Mouse (Mus musculus) hindbrain, embryonic 12.5 days (tissue): ENCODE data around the gene F5. TPM values are rescaled to one million over a fixed set of nuclear protein-coding genes. Genes with fewer than 3 reads are reported as not detected.

ENCODE experiments used
- ATAC-seq: fragments of 200-750 bp; cut with Nextera tagmentation; 2 replicates; pipeline ENCODE4 v1.8.0; 2017; ENCODE audit warnings: moderate TSS enrichment; ENCODE audit not compliant: low FRiP score
- H3K27ac ChIP-seq: fragments of 300-500 bp; sonication (generic); 2 replicates; pipeline ENCODE4 v1.5.1; 2016; ENCODE audit warnings: mild to moderate bottlenecking
- H3K27me3 ChIP-seq: fragments of 300-500 bp; sonication (generic); 2 replicates; pipeline ENCODE4 v1.6.1; 2016; ENCODE audit warnings: mild to moderate bottlenecking
- H3K36me3 ChIP-seq: fragments of 300-500 bp; sonication (generic); 2 replicates; pipeline ENCODE4 v1.6.1; 2016; ENCODE audit warnings: mild to moderate bottlenecking
- H3K4me1 ChIP-seq: fragments of 300-500 bp; sonication (generic); 2 replicates; pipeline ENCODE4 v1.6.1; 2016
- H3K4me2 ChIP-seq: fragments of 300-500 bp; sonication (generic); replicated peaks from 2 replicates; pipeline ENCODE4 v1.6.1; 2016; ENCODE audit warnings: mild to moderate bottlenecking
- H3K4me3 ChIP-seq: fragments of 300-500 bp; sonication (generic); 2 replicates; pipeline ENCODE4 v1.5.1; 2016; ENCODE audit warnings: mild to moderate bottlenecking
- H3K9ac ChIP-seq: fragments of 300-500 bp; sonication (generic); 2 replicates; pipeline ENCODE4 v1.6.1; 2016; ENCODE audit warnings: mild to moderate bottlenecking, moderate library complexity
- H3K9me3 ChIP-seq: fragments of 300-500 bp; sonication (generic); replicated peaks from 2 replicates; pipeline ENCODE4 v1.6.1; 2016; ENCODE audit warnings: mild to moderate bottlenecking
- WGBS: fragments of 180-500 bp; shearing (Covaris S2); methylation state at CpG from one replicate; pipeline ENCODE4 v1.1.7; 2016; 5-methylcytosine and 5-hydroxymethylcytosine counted together
- polyA plus RNA-seq: library from polyadenylated mRNA; unstranded; fragments of >200 nt; fragmentation: Nextera tagmentation; extraction: Ambion mirVana; gene quantifications from 2 replicates; pipeline ENCODE4 v1.2.1, GENCODE M21; 2016

The F5 gene
- polyA plus RNA-seq, 1 experiment from 2014 or later = 0.34 TPM

GRCm38 (mm10) chr1:164170434-164170833, 18.8 kb downstream of the F5 start:
- Histone ChIP-seq H3K36me3 (no peaks in the 10 kb centered on the region), H3K4me2 (no peak overlapping the region), H3K9me3 (no peaks in the 10 kb centered on the region), H3K9ac (no peak overlapping the region), H3K27ac (no peak overlapping the region), H3K27me3 (no peaks in the 10 kb centered on the region), H3K4me3 (no peak overlapping the region), H3K4me1 (no peaks in the 10 kb centered on the region)
- 91% methylated on average over 2 of the region's 2 CpGs for WGBS
- no peak for ATAC-seq

- Histone ChIP-seq H3K4me3 (no peak overlapping the region), H3K36me3 (no peaks in the 10 kb centered on the region), H3K27me3 (no peaks in the 10 kb centered on the region), H3K9ac (no peak overlapping the region), H3K27ac (no peak overlapping the region), H3K4me1 (no peaks in the 10 kb centered on the region), H3K9me3 (no peaks in the 10 kb centered on the region), H3K4me2 (no peak overlapping the region)
- WGBS = 89% methylated on average over 4 of the region's 4 CpGs
- ATAC-seq = no peak
Observed at GRCm38 (mm10) chr1:164173145-164173544, 21.5 kb downstream of the F5 start.

- Histone ChIP-seq H3K4me1 (no peaks in the 10 kb centered on the region), H3K9me3 (no peaks in the 10 kb centered on the region)
- ATAC-seq = no peak
Observed at GRCm38 (mm10) chr1:164176856-164177255, 25.2 kb downstream of the F5 start.

GRCm38 (mm10) chr1:164178429-164178828, 26.8 kb downstream of the F5 start:
- H3K9me3 ChIP-seq = no peaks in the 10 kb centered on the region
- H3K4me3 ChIP-seq = no peak overlapping the region
- 84% methylated on average over 6 of the region's 6 CpGs for WGBS
- no peaks in the 10 kb centered on the region for H3K27me3 ChIP-seq
- no peaks in the 10 kb centered on the region for H3K36me3 ChIP-seq
- H3K4me2 ChIP-seq = no peak overlapping the region
- ATAC-seq = no peak
- H3K27ac ChIP-seq = no peak overlapping the region
- no peak overlapping the region for H3K9ac ChIP-seq
- H3K4me1 ChIP-seq = no peaks in the 10 kb centered on the region

More at GRCm38 (mm10) chr1:164176856-164177255, 25.2 kb downstream of the F5 start:
- no peak overlapping the region for H3K27ac ChIP-seq
- no peaks in the 10 kb centered on the region for H3K27me3 ChIP-seq
- H3K4me2 ChIP-seq = no peak overlapping the region
- H3K4me3 ChIP-seq = no peak overlapping the region
- no peak overlapping the region for H3K9ac ChIP-seq
- H3K36me3 ChIP-seq = no peaks in the 10 kb centered on the region

GRCm38 (mm10) chr1:164184142-164184870, 32.7 kb downstream of the F5 start:
- H3K9me3 ChIP-seq = no peaks in the 10 kb centered on the region
- no peak overlapping the region; the same call in 1 of the 2 replicates for H3K9ac ChIP-seq
- no peaks in the 10 kb centered on the region for H3K36me3 ChIP-seq
- H3K4me3 ChIP-seq = peak overlapping the region; percentile 18; the same call in 1 of the 2 replicates
- H3K27me3 ChIP-seq = no peaks in the 10 kb centered on the region
- H3K27ac ChIP-seq = no peak overlapping the region
- peak; percentile 67 for ATAC-seq
- 46% methylated on average over 16 of the region's 16 CpGs for WGBS
- peak overlapping the region; percentile 39 for H3K4me2 ChIP-seq
- peaks cover 2% of the 10 kb centered on the region; the same call in 1 of the 2 replicates for H3K4me1 ChIP-seq

- no peaks in the 10 kb centered on the region for H3K27me3 ChIP-seq
- WGBS = 50% methylated on average over 8 of the region's 8 CpGs
- H3K9ac ChIP-seq = no peak overlapping the region
- H3K4me3 ChIP-seq = no peak overlapping the region
- no peak overlapping the region for H3K27ac ChIP-seq
- ATAC-seq = no peak
- H3K4me1 ChIP-seq = peaks cover 2% of the 10 kb centered on the region; the same call in 1 of the 2 replicates
- no peaks in the 10 kb centered on the region for H3K9me3 ChIP-seq
- H3K36me3 ChIP-seq = no peaks in the 10 kb centered on the region
- H3K4me2 ChIP-seq = no peak overlapping the region
Observed at GRCm38 (mm10) chr1:164184871-164185223, 33.2 kb downstream of the F5 start.

GRCm38 (mm10) chr1:164185316-164185715, 33.7 kb downstream of the F5 start:
- H3K27ac ChIP-seq = no peak overlapping the region
- H3K36me3 ChIP-seq = no peaks in the 10 kb centered on the region
- no peak for ATAC-seq
- no peaks in the 10 kb centered on the region for H3K27me3 ChIP-seq
- no peak overlapping the region for H3K4me3 ChIP-seq
- no peak overlapping the region for H3K4me2 ChIP-seq
- no peak overlapping the region for H3K9ac ChIP-seq
- H3K9me3 ChIP-seq = no peaks in the 10 kb centered on the region
- peaks cover 2% of the 10 kb centered on the region; the same call in 1 of the 2 replicates for H3K4me1 ChIP-seq
- WGBS = 79% methylated on average over 4 of the region's 4 CpGs

GRCm38 (mm10) chr1:164187002-164187560, 35.4 kb downstream of the F5 start:
- Histone ChIP-seq H3K4me1 (peaks cover 2% of the 10 kb centered on the region; the same call in 1 of the 2 replicates), H3K27ac (no peak overlapping the region), H3K9me3 (no peaks in the 10 kb centered on the region), H3K4me3 (no peak overlapping the region), H3K4me2 (no peak overlapping the region), H3K9ac (no peak overlapping the region), H3K27me3 (no peaks in the 10 kb centered on the region), H3K36me3 (no peaks in the 10 kb centered on the region)
- whole genome bisulfite sequencing = 91% methylated on average over 1 of the region's 1 CpGs
- no peak for ATAC-seq

- Histone ChIP-seq H3K4me1 (no peaks in the 10 kb centered on the region), H3K27me3 (no peaks in the 10 kb centered on the region), H3K9me3 (no peaks in the 10 kb centered on the region; the same call in 1 of the 2 replicates), H3K9ac (no peak overlapping the region), H3K4me2 (no peak overlapping the region), H3K36me3 (no peaks in the 10 kb centered on the region), H3K4me3 (no peak overlapping the region), H3K27ac (no peak overlapping the region)
- no peak for ATAC-seq
- WGBS = 84% methylated on average over 4 of the region's 4 CpGs
Observed at GRCm38 (mm10) chr1:164199551-164199950, 47.9 kb downstream of the F5 start.

GRCm38 (mm10) chr1:164208437-164208836, 56.8 kb downstream of the F5 start:
- H3K9ac ChIP-seq = no peak overlapping the region
- no peaks in the 10 kb centered on the region for H3K27me3 ChIP-seq
- H3K9me3 ChIP-seq = no peaks in the 10 kb centered on the region
- no peaks in the 10 kb centered on the region for H3K4me1 ChIP-seq
- no peak overlapping the region for H3K27ac ChIP-seq
- no peak for ATAC-seq
- no peaks in the 10 kb centered on the region for H3K36me3 ChIP-seq
- no peak overlapping the region for H3K4me3 ChIP-seq
- H3K4me2 ChIP-seq = no peak overlapping the region
- WGBS = 69% methylated on average over 2 of the region's 2 CpGs

GRCm38 (mm10) chr1:164210899-164211298, 59.3 kb downstream of the F5 start:
- WGBS = 90% methylated on average over 4 of the region's 4 CpGs
- Histone ChIP-seq H3K9me3 (no peaks in the 10 kb centered on the region), H3K9ac (no peak overlapping the region), H3K4me1 (no peaks in the 10 kb centered on the region), H3K4me3 (no peak overlapping the region), H3K4me2 (no peak overlapping the region), H3K27me3 (no peaks in the 10 kb centered on the region), H3K36me3 (no peaks in the 10 kb centered on the region), H3K27ac (no peak overlapping the region)
- no peak for ATAC-seq

GRCm38 (mm10) chr1:164212686-164213085, 61.0 kb downstream of the F5 start:
- no peak overlapping the region for H3K27ac ChIP-seq
- H3K9me3 ChIP-seq = no peaks in the 10 kb centered on the region
- H3K36me3 ChIP-seq = no peaks in the 10 kb centered on the region
- no peak overlapping the region for H3K4me2 ChIP-seq
- no peak overlapping the region for H3K9ac ChIP-seq
- no peak for ATAC-seq
- H3K27me3 ChIP-seq = no peaks in the 10 kb centered on the region
- 85% methylated on average over 8 of the region's 8 CpGs for WGBS
- peaks cover 3% of the 10 kb centered on the region; the same call in 1 of the 2 replicates for H3K4me1 ChIP-seq
- H3K4me3 ChIP-seq = no peak overlapping the region

- no peak overlapping the region for H3K9ac ChIP-seq
- H3K4me2 ChIP-seq = no peak overlapping the region
- H3K27me3 ChIP-seq = no peaks in the 10 kb centered on the region
- peaks cover 8% of the 10 kb centered on the region for H3K4me1 ChIP-seq
- H3K9me3 ChIP-seq = no peaks in the 10 kb centered on the region
- H3K4me3 ChIP-seq = no peak overlapping the region
- WGBS = 36% methylated on average over 8 of the region's 8 CpGs
- no peaks in the 10 kb centered on the region for H3K36me3 ChIP-seq
- 0 out of 2 replicates have a peak, but pooled peaks have one; percentile 67 for ATAC-seq
- no peak overlapping the region for H3K27ac ChIP-seq
Observed at GRCm38 (mm10) chr1:164214190-164214589, 62.6 kb downstream of the F5 start.
